ENCODE assay signal across 24 mouse cellular contexts in the genomic region with DNA sequence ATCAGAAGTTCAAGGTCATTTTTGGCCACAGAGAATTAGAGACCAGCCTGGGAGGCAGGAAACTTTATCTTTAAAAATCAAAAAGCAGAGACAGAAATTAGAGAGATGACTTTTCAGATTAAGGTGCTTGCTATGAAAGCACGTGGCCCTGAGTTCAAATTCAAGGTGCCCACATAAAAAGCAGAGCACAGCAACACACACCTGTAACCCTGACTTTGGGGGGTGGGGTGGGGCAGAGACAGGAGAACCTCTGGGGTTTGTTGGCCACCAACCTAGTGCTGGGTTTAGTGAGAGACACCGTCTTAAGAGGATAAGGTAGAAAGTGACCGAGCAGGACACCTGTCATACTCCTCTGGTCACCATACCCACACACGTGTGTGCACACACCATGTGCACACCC. TPM values are rescaled to one million over a fixed set of nuclear protein-coding genes. Genes with fewer than 3 reads are reported as not detected.
"Had no signal": no experiment of that assay in that cellular context is flagged by ENCODE, and none has a peak within 500 bp of the region (broad histone marks: within the 10 kb centered on the region; RNA-seq: fewer than 3 reads in every experiment).

No protein-coding gene starts in this region.

RNA-seq across cellular contexts. Expression of a gene that starts 8.9 kb away (rescaled TPM):
- polyA plus RNA-seq: limb, embryonic 12.5 days; limb, embryonic 13.5 days; limb, embryonic 14.5 days; limb, embryonic 15.5 days; liver, embryonic 11.5 days; liver, embryonic 12.5 days; liver, embryonic 13.5 days; liver, embryonic 14.5 days; liver, embryonic 15.5 days; liver, postnatal 0 days; lung, embryonic 14.5 days; midbrain, embryonic 11.5 days; midbrain, embryonic 12.5 days; midbrain, embryonic 13.5 days; midbrain, embryonic 14.5 days; midbrain, embryonic 15.5 days; midbrain, embryonic 16.5 days; midbrain, postnatal 0 days; myocyte had no signal

RNA-seq across cellular contexts. Expression of a gene that starts 9.5 kb away (rescaled TPM):
- polyA plus RNA-seq: macrophage; midbrain, embryonic 13.5 days had no signal

RNA-seq across cellular contexts. Expression of a gene that starts 41.7 kb away (rescaled TPM):
- polyA plus RNA-seq: limb, embryonic 10.5 days; limb, embryonic 11.5 days; limb, embryonic 13.5 days; limb, embryonic 15.5 days; liver, embryonic 11.5 days; liver, embryonic 12.5 days; liver, embryonic 13.5 days; liver, embryonic 14.5 days; liver, embryonic 15.5 days; liver, embryonic 16.5 days; lung, embryonic 14.5 days; midbrain, embryonic 10.5 days; midbrain, embryonic 11.5 days; midbrain, embryonic 12.5 days; midbrain, embryonic 13.5 days; midbrain, embryonic 14.5 days; midbrain, embryonic 15.5 days; midbrain, embryonic 16.5 days; midbrain, postnatal 0 days; myocyte had no signal
